In the genomic region with DNA sequence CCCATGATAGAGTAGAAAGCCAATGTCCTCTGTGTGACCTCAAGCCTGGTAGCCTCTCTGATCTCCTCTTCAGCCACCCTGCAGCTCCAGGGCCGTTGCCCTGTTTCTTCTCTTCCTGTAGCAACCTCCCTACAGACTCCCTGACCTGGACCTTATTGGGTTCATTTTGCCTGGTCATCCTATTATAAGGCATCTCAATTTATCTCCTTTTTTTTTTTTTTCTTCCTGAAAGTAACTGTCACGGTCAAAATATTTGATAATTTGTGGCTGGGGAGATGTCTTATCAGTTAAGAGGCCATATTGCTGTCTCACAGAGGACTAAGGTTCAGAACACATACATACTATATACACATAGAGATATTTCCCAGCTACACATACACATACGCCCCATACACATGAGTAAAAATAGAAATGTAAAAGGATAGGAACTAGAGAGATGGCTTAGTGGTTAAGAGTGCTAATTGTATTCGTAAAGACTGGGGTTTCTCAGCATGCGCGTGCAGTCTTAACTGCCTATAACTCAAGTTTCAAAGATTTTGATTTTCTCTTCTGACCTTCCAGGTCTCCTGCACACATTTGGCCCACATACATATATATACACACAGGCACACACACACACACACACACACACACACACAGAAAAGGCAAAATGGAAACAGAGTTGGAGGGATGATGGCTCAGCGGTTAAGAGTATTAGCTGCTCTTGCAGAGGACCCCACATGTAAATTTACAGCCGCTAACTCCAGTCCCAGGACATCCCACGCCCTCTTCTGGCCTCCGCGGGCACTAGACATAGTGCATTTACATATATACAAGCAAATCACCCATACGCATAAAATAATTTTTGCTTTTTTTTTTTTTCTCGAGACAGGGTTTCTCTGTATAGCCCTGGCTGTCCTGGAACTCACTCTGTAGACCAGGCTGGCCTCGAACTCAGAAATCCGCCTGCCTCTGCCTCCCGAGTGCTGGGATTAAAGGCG, we compare ENCODE assay signal across 8 mouse cellular contexts. TPM values are rescaled to one million over a fixed set of nuclear protein-coding genes. Genes with fewer than 3 reads are reported as not detected.
A peak's percentile ranks its signal among the peaks of the same experiment; 100 is the strongest.
DNase-seq lines count a peak whose midpoint lies in the region; ATAC-seq and TF ChIP-seq lines count a peak whose summit lies in the region.

No protein-coding gene starts in this region.

- H3K27me3 ChIP-seq in embryonic facial prominence, embryonic 11.5 days (ENCODE audit: control insufficient read depth, insufficient read depth, low read length), result no peaks in the 10 kb centered on the region
- H3K27me3 ChIP-seq in hindbrain, embryonic 13.5 days, result no peaks in the 10 kb centered on the region
- no peaks in the 10 kb centered on the region for H3K27me3 ChIP-seq in liver, embryonic 14.5 days (ENCODE audit: control insufficient read depth, insufficient read depth, low read length)
- H3K27me3 ChIP-seq in neural tube, embryonic 15.5 days (replicated peaks), result no peaks in the 10 kb centered on the region

- H3K9ac ChIP-seq in embryonic facial prominence, embryonic 11.5 days (replicated peaks; ENCODE audit: low read length), result no peak overlapping the region
- H3K9ac ChIP-seq in hindbrain, embryonic 13.5 days, result no peak overlapping the region
- H3K9ac ChIP-seq in liver, embryonic 14.5 days (replicated peaks), result peak overlapping the region; percentile 48; the same call in 1 of the 2 replicates
- peak overlapping the region; percentile 38; the same call in 1 of the 2 replicates for H3K9ac ChIP-seq in neural tube, embryonic 15.5 days (replicated peaks)

- H3K27ac ChIP-seq in embryonic facial prominence, embryonic 11.5 days (replicated peaks; ENCODE audit: low read depth, low read length), result no peak overlapping the region
- peak overlapping the region; percentile 71 for H3K27ac ChIP-seq in hindbrain, embryonic 13.5 days
- H3K27ac ChIP-seq in liver, embryonic 14.5 days, result peak overlapping the region; percentile 46
- H3K27ac ChIP-seq in neural tube, embryonic 15.5 days (replicated peaks), result peak overlapping the region; percentile 87

- peak; percentile 67 for DNase-seq in 3134 (ENCODE audit: extremely low read depth, insufficient read length, low spot score)
- peak; percentile 33 for DNase-seq in embryonic facial prominence, embryonic 11.5 days (ENCODE audit: low spot score)
- DNase-seq in liver, embryonic 14.5 days (ENCODE audit: low read depth in 3 of 3, low spot score in 3 of 3), result no peak
- no peak for DNase-seq in left cerebral cortex, adult 18-20 months (ENCODE audit: low spot score in 2 of 2)
- no peak for DNase-seq in ovary, postnatal 36 days (ENCODE audit: low spot score)

- peak; percentile 43; the same call in 1 of the 2 replicates for TF ChIP-seq CTCF in liver, embryonic 14.5 days (IDR thresholded peaks at IDR 0.05; ENCODE audit: low read depth)

- H3K4me3 ChIP-seq in embryonic facial prominence, embryonic 11.5 days (ENCODE audit: low read depth, low read length), result peak overlapping the region; percentile 26
- H3K4me3 ChIP-seq in hindbrain, embryonic 13.5 days, result peak overlapping the region; percentile 82
- peak overlapping the region; percentile 51 to 91 for H3K4me3 ChIP-seq in liver, embryonic 14.5 days (ENCODE audit: insufficient read depth in 1 of 2, low read depth in 2 of 2, low read length in 2 of 2)
- peak overlapping the region; percentile 74 for H3K4me3 ChIP-seq in neural tube, embryonic 15.5 days (replicated peaks)

- H3K4me1 ChIP-seq in embryonic facial prominence, embryonic 11.5 days (ENCODE audit: control insufficient read depth, insufficient read depth, low read length), result peaks cover 2% of the 10 kb centered on the region
- peaks cover 31% of the 10 kb centered on the region for H3K4me1 ChIP-seq in hindbrain, embryonic 13.5 days (replicated peaks)
- peaks cover 7 to 24% of the 10 kb centered on the region in 2 experiments for H3K4me1 ChIP-seq in liver, embryonic 14.5 days (replicated peaks; ENCODE audit: control insufficient read depth in 2 of 2, insufficient read depth in 2 of 2, low read length in 1 of 2)
- peaks cover 35% of the 10 kb centered on the region for H3K4me1 ChIP-seq in neural tube, embryonic 15.5 days

- TF ChIP-seq EP300 in liver, embryonic 14.5 days (IDR thresholded peaks at IDR 0.05; ENCODE audit: low read depth), result no peak

- WGBS in embryonic facial prominence, embryonic 11.5 days, result 24% methylated on average over 16 of the region's 17 CpGs
- 25% methylated on average over 17 of the region's 17 CpGs for WGBS in hindbrain, embryonic 13.5 days
- 13% methylated on average over 16 of the region's 17 CpGs for WGBS in liver, embryonic 14.5 days (ENCODE audit: insufficient replicate concordance)
- 31% methylated on average over 17 of the region's 17 CpGs for WGBS in neural tube, embryonic 15.5 days

- H3K4me2 ChIP-seq in embryonic facial prominence, embryonic 11.5 days (ENCODE audit: low read depth, low read length), result peak overlapping the region; percentile 5; the same call in 1 of the 2 replicates
- peak overlapping the region; percentile 87 for H3K4me2 ChIP-seq in hindbrain, embryonic 13.5 days
- peak overlapping the region; percentile 97 for H3K4me2 ChIP-seq in liver, embryonic 14.5 days (ENCODE audit: low read depth)
- H3K4me2 ChIP-seq in neural tube, embryonic 15.5 days, result peak overlapping the region; percentile 69

- H3K36me3 ChIP-seq in embryonic facial prominence, embryonic 11.5 days (replicated peaks; ENCODE audit: control insufficient read depth, insufficient read depth, low read depth, low read length), result no peaks in the 10 kb centered on the region
- H3K36me3 ChIP-seq in hindbrain, embryonic 13.5 days, result peaks cover 17% of the 10 kb centered on the region
- H3K36me3 ChIP-seq in liver, embryonic 14.5 days (replicated peaks; ENCODE audit: control insufficient read depth, insufficient read depth, low read depth), result no peaks in the 10 kb centered on the region
- H3K36me3 ChIP-seq in neural tube, embryonic 15.5 days, result peaks cover 7% of the 10 kb centered on the region

- peak; percentile 5 for ATAC-seq in CD4-positive, CD25-positive, alpha-beta regulatory T cell, adult 4 months
- ATAC-seq in embryonic facial prominence, embryonic 11.5 days (replicated peaks; ENCODE audit: insufficient number of reproducible peaks, low FRiP score, low TSS enrichment, low read depth), result peak; percentile 16; the same call in 1 of the 2 replicates
- ATAC-seq in hindbrain, embryonic 13.5 days (ENCODE audit: low FRiP score), result peak; percentile 37
- ATAC-seq in liver, embryonic 14.5 days (ENCODE audit: insufficient read depth), result peak; percentile 9
- peak; percentile 15 for ATAC-seq in neural tube, embryonic 15.5 days (ENCODE audit: low FRiP score)

- H3K9me3 ChIP-seq in embryonic facial prominence, embryonic 11.5 days (replicated peaks; ENCODE audit: control insufficient read depth, low read length), result no peaks in the 10 kb centered on the region
- no peaks in the 10 kb centered on the region for H3K9me3 ChIP-seq in hindbrain, embryonic 13.5 days
- no peaks in the 10 kb centered on the region for H3K9me3 ChIP-seq in liver, embryonic 14.5 days (ENCODE audit: control insufficient read depth, low read length)
- no peaks in the 10 kb centered on the region for H3K9me3 ChIP-seq in neural tube, embryonic 15.5 days (replicated peaks)

RNA-seq across cellular contexts. Expression of gene Fance, which starts 0.8 kb away (rescaled TPM):
- polyA plus RNA-seq in CD4-positive, CD25-positive, alpha-beta regulatory T cell, adult 4 months (2017; shearing (Covaris generic)), result 1 to 10 TPM; 3.7 to 7.7 TPM
- 18.8 and 21.2 TPM in 2 replicates for polyA plus RNA-seq in embryonic facial prominence, embryonic 11.5 days (2014; fragmentation: Nextera tagmentation; extraction: Ambion mirVana)
- polyA plus RNA-seq in hindbrain, embryonic 13.5 days (2015; fragmentation: Nextera tagmentation; extraction: Ambion mirVana), result 21.9 and 24.2 TPM in 2 replicates
- polyA plus RNA-seq in liver, embryonic 14.5 days (2012; rRNA removed), result 4.5 and 5.5 TPM in 2 replicates
- polyA plus RNA-seq in liver, embryonic 14.5 days (2014; fragmentation: Nextera tagmentation; extraction: Ambion mirVana), result 9.4 and 10.4 TPM in 2 replicates
- 26.3 and 30.3 TPM in 2 replicates for polyA plus RNA-seq in neural tube, embryonic 15.5 days (2015; fragmentation: Nextera tagmentation; extraction: Ambion mirVana)
- total RNA-seq in left cerebral cortex, adult 18-20 months (2021), result 10 to 100 TPM; 25.4 to 25.5 TPM

RNA-seq across cellular contexts. Expression of gene Rpl10a, which starts 15.7 kb away (rescaled TPM):
- polyA plus RNA-seq in CD4-positive, CD25-positive, alpha-beta regulatory T cell, adult 4 months (2017; shearing (Covaris generic)), result 100 to 1,000 TPM; 798 to 811 TPM
- 562 and 613 TPM in 2 replicates for polyA plus RNA-seq in embryonic facial prominence, embryonic 11.5 days (2014; fragmentation: Nextera tagmentation; extraction: Ambion mirVana)
- 336 and 366 TPM in 2 replicates for polyA plus RNA-seq in hindbrain, embryonic 13.5 days (2015; fragmentation: Nextera tagmentation; extraction: Ambion mirVana)
- polyA plus RNA-seq in liver, embryonic 14.5 days (2012; rRNA removed), result 1,169 and 1,992 TPM in 2 replicates
- 506 and 510 TPM in 2 replicates for polyA plus RNA-seq in liver, embryonic 14.5 days (2014; fragmentation: Nextera tagmentation; extraction: Ambion mirVana)
- 329 and 387 TPM in 2 replicates for polyA plus RNA-seq in neural tube, embryonic 15.5 days (2015; fragmentation: Nextera tagmentation; extraction: Ambion mirVana)
- total RNA-seq in left cerebral cortex, adult 18-20 months (2021), result 100 to 1,000 TPM; 322 to 334 TPM

RNA-seq across cellular contexts. Expression of gene Tead3, which starts 38.1 kb away (rescaled TPM):
- not detected for polyA plus RNA-seq in CD4-positive, CD25-positive, alpha-beta regulatory T cell, adult 4 months (2017; shearing (Covaris generic))
- 8.6 and 9.0 TPM in 2 replicates for polyA plus RNA-seq in embryonic facial prominence, embryonic 11.5 days (2014; fragmentation: Nextera tagmentation; extraction: Ambion mirVana)
- polyA plus RNA-seq in hindbrain, embryonic 13.5 days (2015; fragmentation: Nextera tagmentation; extraction: Ambion mirVana), result 1.8 and 2.0 TPM in 2 replicates
- polyA plus RNA-seq in liver, embryonic 14.5 days (2012; rRNA removed), result 2.0 and 2.2 TPM in 2 replicates
- polyA plus RNA-seq in liver, embryonic 14.5 days (2014; fragmentation: Nextera tagmentation; extraction: Ambion mirVana), result 0.52 and 0.63 TPM in 2 replicates
- polyA plus RNA-seq in neural tube, embryonic 15.5 days (2015; fragmentation: Nextera tagmentation; extraction: Ambion mirVana), result 1.5 and 3.2 TPM in 2 replicates
- total RNA-seq in left cerebral cortex, adult 18-20 months (2021), result 1 to 10 TPM; 2.3 to 2.5 TPM

RNA-seq across cellular contexts. Expression of gene Tulp1, which starts 52.5 kb away (rescaled TPM):
- under 1 TPM in 1 of 2 experiments, not detected in 1; 0.34 TPM for polyA plus RNA-seq in CD4-positive, CD25-positive, alpha-beta regulatory T cell, adult 4 months (2017; shearing (Covaris generic))
- 3.4 and 3.6 TPM in 2 replicates for polyA plus RNA-seq in embryonic facial prominence, embryonic 11.5 days (2014; fragmentation: Nextera tagmentation; extraction: Ambion mirVana)
- polyA plus RNA-seq in hindbrain, embryonic 13.5 days (2015; fragmentation: Nextera tagmentation; extraction: Ambion mirVana), result 2.1 and 2.2 TPM in 2 replicates
- polyA plus RNA-seq in liver, embryonic 14.5 days (2012; rRNA removed), result 0.12 and 0.26 TPM in 2 replicates
- 0.28 and 0.42 TPM in 2 replicates for polyA plus RNA-seq in liver, embryonic 14.5 days (2014; fragmentation: Nextera tagmentation; extraction: Ambion mirVana)
- polyA plus RNA-seq in neural tube, embryonic 15.5 days (2015; fragmentation: Nextera tagmentation; extraction: Ambion mirVana), result 1.1 and 1.5 TPM in 2 replicates
- total RNA-seq in left cerebral cortex, adult 18-20 months (2021), result not detected

Comparison
In these comparisons a context has a peak if more than half of its experiments do, and no peak if none do; other contexts are left out.
1. DNase-seq: peak in 3134 (single experiment) and embryonic facial prominence, embryonic 11.5 days (single experiment); none in liver, embryonic 14.5 days (0 of 3), left cerebral cortex, adult 18-20 months (0 of 2) and ovary, postnatal 36 days (single experiment).
2. H3K4me2 ChIP-seq: peak in every context shown above with its lines; median percentile 97 in liver, embryonic 14.5 days; 87 in hindbrain, embryonic 13.5 days; 69 in neural tube, embryonic 15.5 days; 5 in embryonic facial prominence, embryonic 11.5 days.
3. H3K4me3 ChIP-seq: peak in every context shown above with its lines; median percentile 82 in hindbrain, embryonic 13.5 days; 74 in neural tube, embryonic 15.5 days; 71 in liver, embryonic 14.5 days; 26 in embryonic facial prominence, embryonic 11.5 days.
4. H3K9ac ChIP-seq: peak in liver, embryonic 14.5 days (single experiment) and neural tube, embryonic 15.5 days (single experiment); none in embryonic facial prominence, embryonic 11.5 days (single experiment) and hindbrain, embryonic 13.5 days (single experiment).
5. Peak in every context shown above with its lines, with median percentiles within 50 percentile points of each other: ATAC-seq.